In the genomic region with DNA sequence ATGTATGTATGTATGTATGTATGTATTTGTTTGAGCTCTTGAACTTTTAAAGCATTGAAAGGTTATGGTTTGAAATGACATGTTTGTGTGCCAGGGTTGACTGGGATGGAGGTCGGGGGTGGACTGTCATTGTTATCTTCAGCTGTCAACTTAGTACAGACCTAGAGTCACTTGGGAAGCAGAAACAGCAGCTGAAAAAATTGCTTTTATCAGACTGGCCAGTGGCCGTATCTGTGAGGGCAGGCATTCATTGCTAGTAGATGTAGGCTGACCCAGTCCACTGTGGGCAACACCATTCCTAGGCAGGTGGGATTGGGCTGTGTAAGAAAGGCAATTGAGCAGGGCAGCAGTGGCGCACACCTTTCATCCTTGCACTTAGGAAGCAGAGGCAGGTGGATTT, we compare ENCODE assay signal across 29 mouse cellular contexts. TPM values are rescaled to one million over a fixed set of nuclear protein-coding genes. Genes with fewer than 3 reads are reported as not detected.
"Had no signal": no experiment of that assay in that cellular context is flagged by ENCODE, and none has a peak within 500 bp of the region (broad histone marks: within the 10 kb centered on the region; RNA-seq: fewer than 3 reads in every experiment).

No protein-coding gene starts in this region.

- H3K27ac ChIP-seq: kidney, postnatal 0 days; left cerebral cortex, adult 2 months; macrophage; midbrain, embryonic 12.5 days; stomach, postnatal 0 days had no signal

- H3K4me2 ChIP-seq: lung, embryonic 14.5 days; midbrain, embryonic 12.5 days had no signal

- H3K27me3 ChIP-seq: midbrain, embryonic 12.5 days had no signal

- H3K9ac ChIP-seq: lung, embryonic 14.5 days; midbrain, embryonic 12.5 days had no signal

- H3K4me3 ChIP-seq: left cerebral cortex, adult 2 months; midbrain, embryonic 12.5 days had no signal

- ATAC-seq: intestine, postnatal 0 days; lung, postnatal 0 days; midbrain, embryonic 16.5 days had no signal

- H3K36me3 ChIP-seq: midbrain, embryonic 12.5 days had no signal

- DNase-seq: kidney, adult 2 months; kidney, postnatal 25 days; layer of hippocampus, postnatal 36 days; lung, embryonic 14.5 days; right cerebral cortex, adult 18-20 months; right cerebral cortex, postnatal 14 days; right cerebral cortex, postnatal 4 days; thymus, adult 2 months; thymus, postnatal 14 days; thymus, postnatal 4 days had no signal

RNA-seq across cellular contexts. Expression of gene Gm49450, which starts 6.2 kb away (rescaled TPM):
- total RNA-seq: layer of hippocampus, adult 8-10 months; layer of hippocampus, postnatal 10 days; layer of hippocampus, postnatal 36 days; left cerebral cortex, adult 2 months; left cerebral cortex, postnatal 10 days; left cerebral cortex, postnatal 36 days had no signal
- polyA plus RNA-seq: intestine, embryonic 14.5 days; intestine, postnatal 0 days; kidney, adult 2 months; kidney, embryonic 14.5 days; kidney, postnatal 0 days; limb, embryonic 11.5 days; liver, embryonic 16.5 days; lung, embryonic 14.5 days; lung, postnatal 0 days; midbrain, embryonic 12.5 days; midbrain, embryonic 16.5 days; neural tube, embryonic 11.5 days; neural tube, embryonic 14.5 days; stomach, embryonic 14.5 days; stomach, postnatal 0 days had no signal
